Mouse (Mus musculus) thymus, adult 2 months (tissue): ENCODE results near the gene Nt5c3b.

Experiments
- CTCF ChIP-seq: fragments of 200-500 bp; IDR thresholded peaks from 2 replicates; pipeline ENCODE4 v1.5.1; 2012; ENCODE audit warnings: mild to moderate bottlenecking, control low read depth, low read length, moderate library complexity, borderline replicate concordance; ENCODE audit not compliant: control insufficient read depth, poor library complexity, insufficient read depth; ENCODE audit errors: extremely low read depth
- POLR2A ChIP-seq: fragments of 200-500 bp; IDR thresholded peaks from 2 replicates; pipeline ENCODE4 v1.6.1; 2012; ENCODE audit warnings: mild to moderate bottlenecking, low read length, control low read depth, moderate library complexity; ENCODE audit not compliant: control insufficient read depth, poor library complexity, insufficient read depth; ENCODE audit errors: extremely low read depth

GRCm38 (mm10) chr11:100386586-100386985 lies 55.0 kb downstream of the Nt5c3b start:
- no peak for TF ChIP-seq CTCF
- TF ChIP-seq POLR2A: no peak
